Mouse (Mus musculus): Measurements from ENCODE around the gene Tubg1.
"Not testable (repeated sequence)": the region's sequence is repeated elsewhere in the genome, so short reads cannot be mapped to it uniquely, and the experiment has no call there.

Gene Tubg1

DNA sequence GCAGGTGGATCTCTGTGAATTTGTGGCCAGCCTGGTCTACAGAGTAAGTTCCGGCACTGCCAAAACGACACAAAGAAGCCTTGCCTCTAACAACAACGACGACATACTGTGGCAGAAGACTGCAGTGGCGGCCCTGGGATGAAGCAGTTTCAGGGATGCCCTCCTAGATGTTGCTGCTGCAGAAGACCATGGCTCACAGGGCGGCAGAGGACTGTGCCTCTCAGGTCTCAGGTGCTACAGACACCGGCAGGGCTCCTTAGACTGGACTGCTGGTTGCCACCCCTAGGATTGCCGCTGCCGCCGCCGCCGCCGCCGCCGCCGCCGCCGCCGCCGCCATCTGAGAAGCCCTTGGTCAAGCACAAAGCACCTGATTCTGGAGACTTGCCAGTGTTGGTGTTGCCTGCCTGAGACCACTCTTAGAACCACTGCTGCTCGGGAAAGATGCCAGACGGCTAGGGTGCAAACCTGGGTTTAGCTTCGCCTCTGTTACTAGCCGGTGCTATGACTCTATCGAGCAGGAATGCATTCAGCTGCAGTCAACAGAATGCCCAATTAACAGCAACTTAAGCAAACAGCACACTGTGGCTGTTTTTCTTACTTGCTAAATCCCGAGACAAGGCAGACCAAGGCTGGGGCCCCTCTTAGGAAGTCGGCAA lies 20.6 kb downstream of the Tubg1 start:
- DNase-seq (ENCODE audit: low spot score in 2 of 2) = no peak

GRCm38 (mm10) chr11:101141088-101141487 lies 21.4 kb downstream of the Tubg1 start:
- DNase-seq (ENCODE audit: low spot score in 2 of 2) = no peak

DNA sequence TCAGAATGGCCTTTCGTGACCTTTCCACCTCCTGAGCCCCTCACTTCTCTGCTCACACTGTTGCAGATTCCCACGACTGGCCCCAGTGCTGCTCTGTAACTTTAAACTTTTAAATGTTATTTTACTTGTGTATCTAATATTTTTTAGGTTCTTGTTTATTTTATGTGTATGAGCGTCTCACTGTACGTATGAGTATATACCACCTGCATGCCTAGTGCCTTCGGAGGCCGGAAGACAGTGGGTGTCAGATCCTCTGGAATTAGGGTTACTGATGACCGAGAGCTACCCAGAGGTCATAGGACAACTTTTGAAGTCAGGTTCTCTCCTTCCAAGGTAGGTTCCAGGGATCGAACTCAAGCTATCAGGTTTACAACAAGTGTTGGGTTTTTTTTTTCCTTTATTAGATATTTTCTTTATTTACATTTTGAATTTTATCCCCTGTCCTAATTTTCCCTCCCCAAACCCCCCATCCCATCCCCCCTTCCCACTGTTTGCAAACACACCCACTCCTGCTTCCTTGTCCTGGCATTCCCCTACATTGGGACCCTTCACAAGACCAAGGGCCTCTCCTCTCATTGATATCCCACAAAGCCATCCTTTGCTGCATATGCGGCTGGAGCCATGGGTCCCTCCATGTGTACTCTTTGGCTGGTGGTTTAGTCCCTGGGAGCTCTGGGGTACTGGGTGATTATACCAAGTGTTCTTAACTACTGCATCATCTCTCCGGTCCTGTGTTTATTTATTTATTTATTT lies 22.7 kb downstream of the Tubg1 start:
- DNase-seq (ENCODE audit: low spot score in 2 of 2) = no peak

- DNase-seq (ENCODE audit: low spot score in 2 of 2) = no peak
Measured at GRCm38 (mm10) chr11:101143338-101144225, 23.8 kb downstream of the Tubg1 start.

DNA sequence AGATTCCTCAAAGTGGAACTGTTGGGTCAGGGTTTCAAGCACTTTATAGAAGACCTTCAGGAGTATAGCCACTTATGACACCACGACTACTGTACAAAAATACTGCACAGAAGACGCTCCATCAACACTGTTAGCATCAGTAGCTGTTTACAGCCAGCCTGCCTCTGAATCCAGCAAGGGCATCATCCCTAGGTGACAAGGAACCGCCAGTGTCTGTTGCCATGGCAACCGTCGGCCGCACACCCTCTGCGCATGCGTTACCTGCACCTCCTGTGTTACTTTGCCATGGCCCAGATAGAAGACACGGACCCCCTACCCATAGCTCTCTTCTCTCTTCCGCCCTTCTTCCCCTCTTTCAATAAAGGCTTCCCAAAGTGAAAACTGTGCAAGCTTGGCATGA lies 26.6 kb downstream of the Tubg1 start:
- no peak for DNase-seq (ENCODE audit: low spot score in 2 of 2)

- DNase-seq (ENCODE audit: low spot score in 2 of 2) = no peak
Measured at GRCm38 (mm10) chr11:101148751-101149150, 29.0 kb downstream of the Tubg1 start.

DNA sequence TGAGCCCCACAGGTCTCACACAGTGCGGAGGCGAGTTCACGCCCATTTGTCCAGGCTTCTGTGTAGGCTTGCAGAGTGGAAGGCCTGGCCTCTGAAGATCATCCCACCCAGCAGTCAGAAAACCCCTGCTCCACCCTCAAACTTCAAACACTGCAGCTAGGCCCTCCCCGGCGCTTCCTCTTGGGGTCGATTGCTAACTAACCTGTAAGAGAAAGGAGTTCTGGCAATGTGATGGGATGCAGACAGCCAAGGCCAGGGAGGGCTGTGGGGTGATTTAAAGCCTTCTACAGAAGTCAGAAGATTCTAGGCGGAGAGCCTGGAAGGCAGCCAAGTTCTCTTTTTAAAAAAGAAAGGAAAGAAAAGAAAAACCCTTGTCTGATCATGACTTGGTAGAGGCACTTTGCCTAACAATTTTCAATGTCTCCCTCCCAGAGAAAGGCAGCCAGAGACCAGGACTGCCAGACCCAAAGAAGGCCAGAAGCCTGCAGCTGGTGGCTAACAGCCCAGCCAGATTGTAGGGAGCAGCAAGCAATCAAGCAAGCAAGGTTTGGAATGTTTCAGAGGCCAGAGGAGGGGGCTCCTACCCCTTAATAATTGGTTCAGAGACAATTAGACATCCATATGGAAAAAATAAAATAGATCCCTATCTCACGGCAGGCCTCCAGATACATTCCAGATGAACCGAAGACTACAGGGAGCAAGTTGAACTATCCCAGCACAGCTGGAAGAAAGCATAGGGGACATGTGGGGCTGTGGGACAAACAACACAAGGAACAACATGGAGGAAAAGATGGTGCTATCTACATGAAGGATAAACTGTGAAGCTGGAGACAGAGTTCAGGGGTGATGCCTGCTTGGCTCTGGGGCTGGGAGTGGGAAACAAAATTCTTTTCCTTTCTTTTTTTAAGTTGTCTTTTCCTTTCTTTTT lies 29.7 kb downstream of the Tubg1 start:
- no peak for DNase-seq (ENCODE audit: low spot score in 2 of 2)

GRCm38 (mm10) chr11:101151063-101151462 lies 31.3 kb downstream of the Tubg1 start:
- DNase-seq (ENCODE audit: low spot score in 2 of 2) = no peak

- no peak for DNase-seq (ENCODE audit: low spot score in 2 of 2)
Measured at GRCm38 (mm10) chr11:101152825-101153224, 33.1 kb downstream of the Tubg1 start.

DNA sequence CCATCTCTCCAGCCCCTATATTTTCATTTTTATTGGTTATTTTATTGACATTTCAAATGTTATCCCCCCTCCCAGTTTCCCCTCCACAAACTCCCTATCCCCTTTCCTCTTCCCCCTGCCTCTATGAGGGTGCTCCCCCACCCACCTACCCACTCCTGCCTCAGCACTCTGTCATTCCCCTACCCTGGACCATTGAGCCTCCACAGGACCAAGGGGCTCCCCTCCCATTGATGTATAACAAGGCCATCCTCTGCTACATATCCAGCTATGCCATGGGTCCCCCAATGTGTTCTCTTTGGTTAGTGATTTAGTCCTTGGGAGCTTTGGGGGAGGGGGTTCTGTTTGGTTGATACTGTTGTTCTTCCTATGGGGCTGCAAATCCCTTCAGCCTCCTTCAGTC lies 34.9 kb downstream of the Tubg1 start:
- no peak for DNase-seq (ENCODE audit: low spot score in 2 of 2)

DNA sequence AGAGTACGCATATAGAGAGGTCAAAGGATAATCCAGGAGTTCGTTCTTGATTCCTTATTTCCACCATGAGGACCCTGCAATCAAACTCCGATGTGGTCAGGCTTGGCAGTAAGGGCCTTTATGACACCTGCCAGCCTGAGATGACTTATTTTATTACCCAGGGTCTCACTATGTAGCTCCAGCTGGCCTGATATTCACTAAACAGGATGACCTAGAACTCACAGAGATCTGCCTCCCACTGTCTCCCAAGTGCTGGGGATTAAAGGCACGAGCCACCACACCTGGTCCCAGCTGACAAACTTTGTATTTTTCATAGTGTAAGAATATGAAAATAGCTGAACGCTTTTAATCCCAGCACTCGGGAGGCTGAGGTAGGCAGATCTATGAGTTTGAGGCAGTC lies 35.4 kb downstream of the Tubg1 start:
- DNase-seq (ENCODE audit: low spot score in 2 of 2) = no peak

GRCm38 (mm10) chr11:101155728-101156371 lies 36.1 kb downstream of the Tubg1 start, which contains the start of gene Tubg2:
TSS of gene Tubg2 (plus strand) at chr11:101155907.
- DNase-seq (ENCODE audit: low spot score in 2 of 2) = peak; percentile 52 to 72

- not testable (repeated sequence) for DNase-seq (ENCODE audit: low spot score in 2 of 2)
Measured at GRCm38 (mm10) chr11:101160151-101160550, 40.4 kb downstream of the Tubg1 start.

GRCm38 (mm10) chr11:101160981-101161505 lies 41.3 kb downstream of the Tubg1 start:
- not testable (repeated sequence) for DNase-seq (ENCODE audit: low spot score in 2 of 2)

GRCm38 (mm10) chr11:101161551-101161950 lies 41.8 kb downstream of the Tubg1 start:
- DNase-seq (ENCODE audit: low spot score in 2 of 2) = no peak

GRCm38 (mm10) chr11:101162301-101162700 lies 42.6 kb downstream of the Tubg1 start:
- DNase-seq (ENCODE audit: low spot score in 2 of 2) = no peak

- peak in 1 of 2 experiments; percentile 63 for DNase-seq (ENCODE audit: low spot score in 2 of 2)
Measured at GRCm38 (mm10) chr11:101162772-101163171, 43.0 kb downstream of the Tubg1 start.

DNA sequence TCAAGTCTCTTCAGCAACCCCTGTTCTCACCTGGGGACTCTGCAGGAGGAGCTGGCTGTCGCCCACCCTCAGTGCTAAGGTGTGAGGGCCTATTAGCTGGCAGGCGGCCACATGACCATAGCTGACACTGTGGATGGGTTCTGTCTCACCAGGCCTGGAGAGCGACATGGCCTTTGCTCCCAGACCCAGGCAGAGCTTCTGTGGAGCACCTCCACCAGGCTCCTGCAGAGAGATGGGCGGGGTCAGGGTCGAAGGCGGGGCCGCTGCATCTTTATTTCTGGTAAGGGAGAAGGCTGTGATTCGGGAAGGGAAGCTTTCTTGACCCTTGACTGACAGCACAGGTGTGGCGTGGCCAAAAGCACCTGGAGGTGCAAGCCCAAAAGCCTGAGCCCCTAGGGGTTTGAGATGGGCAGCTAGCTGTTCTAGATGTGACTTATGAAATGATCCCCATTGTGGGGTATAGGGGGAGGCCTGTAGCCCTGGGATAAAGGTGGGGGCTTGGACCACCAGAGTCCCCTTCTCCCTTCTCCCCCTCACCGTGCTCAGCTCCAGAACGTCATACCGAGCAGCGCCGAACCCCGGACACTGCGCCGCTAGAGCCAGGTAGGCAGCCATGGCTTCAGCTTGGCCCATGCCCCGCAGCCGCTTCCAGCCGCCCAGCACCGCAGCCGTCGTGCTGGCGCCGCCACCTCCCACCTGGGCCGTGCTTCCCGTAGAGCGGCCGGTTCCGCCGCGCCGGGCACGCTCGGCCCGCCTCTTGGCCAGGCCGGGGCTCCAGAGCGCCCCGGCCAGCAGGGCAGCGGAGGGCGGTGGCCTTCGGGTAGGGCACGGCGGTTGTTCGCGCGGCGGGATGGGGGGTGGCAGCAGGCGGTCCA lies 44.0 kb downstream of the Tubg1 start:
- no peak for DNase-seq (ENCODE audit: low spot score in 2 of 2)

- no peak for DNase-seq (ENCODE audit: low spot score in 2 of 2)
Measured at GRCm38 (mm10) chr11:101164351-101164665, 44.6 kb downstream of the Tubg1 start.

Measured in spleen, postnatal 4 days (tissue).